Mouse (Mus musculus) left cerebral cortex, postnatal 10 days (tissue): ENCODE data around the gene Pabpc6. TPM values are rescaled to one million over a fixed set of nuclear protein-coding genes. Genes with fewer than 3 reads are reported as not detected.

Experiments
- total RNA-seq, 2 experiments: library from RNA; stranded (reverse); gene quantifications; 2 replicates each; pipeline ENCODE4 v1.2.3; 2021

Pabpc6 gene
- total RNA-seq, 2 experiments from 2014 or later = not detected

Other genes with a start within 250 kb of the Pabpc6 start
- not detected for gene Gm17728, start 247.7 kb downstream of the Pabpc6 start, total RNA-seq